ENCODE assay signal across 17 mouse cellular contexts in the genomic region with DNA sequence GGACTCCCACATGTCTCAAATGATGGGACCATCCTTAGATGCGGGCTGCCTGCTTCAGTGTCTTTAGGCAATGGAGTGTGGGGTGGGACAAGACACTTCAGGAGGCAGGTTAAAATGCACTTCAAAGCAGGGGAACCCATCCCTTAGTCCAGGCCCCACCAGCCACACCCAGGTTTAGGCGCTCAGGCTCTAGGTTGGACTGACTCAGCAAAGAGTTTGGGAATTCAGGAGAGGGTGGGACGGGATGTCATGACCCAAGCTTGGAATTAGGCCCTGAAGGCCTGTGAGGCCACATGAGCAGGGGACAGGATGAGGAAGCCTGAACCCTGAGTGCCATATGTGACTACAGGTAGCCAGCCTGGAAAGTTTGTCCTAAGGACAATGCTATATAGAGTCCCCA.
"Had no signal": no experiment of that assay in that cellular context is flagged by ENCODE, and none has a peak within 500 bp of the region (broad histone marks: within the 10 kb centered on the region; RNA-seq: fewer than 3 reads in every experiment).

No protein-coding gene starts in this region.

- H3K9me3 ChIP-seq: lung, embryonic 15.5 days; megakaryocyte, embryonic 14.5 days; midbrain, embryonic 13.5 days; midbrain, embryonic 15.5 days; neural tube, embryonic 12.5 days; stomach, embryonic 15.5 days had no signal

- H3K4me2 ChIP-seq: lung, embryonic 15.5 days; midbrain, embryonic 11.5 days; midbrain, embryonic 13.5 days; midbrain, embryonic 15.5 days; neural tube, embryonic 12.5 days; stomach, embryonic 15.5 days had no signal

- H3K4me1 ChIP-seq: lung, embryonic 15.5 days; stomach, embryonic 15.5 days had no signal

- ATAC-seq: liver, postnatal 0 days; lung, postnatal 0 days had no signal

- H3K36me3 ChIP-seq: lung, embryonic 15.5 days; midbrain, embryonic 13.5 days; midbrain, embryonic 15.5 days; neural tube, embryonic 12.5 days; stomach, embryonic 15.5 days had no signal

- H3K9ac ChIP-seq: liver, postnatal 0 days; lung, embryonic 15.5 days; midbrain, embryonic 13.5 days; midbrain, embryonic 15.5 days; neural tube, embryonic 12.5 days; stomach, embryonic 15.5 days had no signal

- H3K27me3 ChIP-seq: lung, embryonic 15.5 days; stomach, embryonic 15.5 days had no signal

- H3K27ac ChIP-seq: lung, embryonic 15.5 days; macrophage; midbrain, embryonic 13.5 days; midbrain, embryonic 15.5 days; neural tube, embryonic 12.5 days; stomach, embryonic 15.5 days; stomach, postnatal 0 days had no signal

- DNase-seq: liver, postnatal 0 days; lung, adult 2 months; lung, postnatal 14 days; lung, postnatal 36 days; right cerebral cortex, postnatal 14 days; thymus, adult 2 months; thymus, postnatal 36 days had no signal

- H3K4me3 ChIP-seq: lung, embryonic 15.5 days; megakaryocyte, embryonic 14.5 days; midbrain, embryonic 13.5 days; midbrain, embryonic 15.5 days; neural tube, embryonic 12.5 days; stomach, embryonic 15.5 days had no signal
